Mouse (Mus musculus) thymus, postnatal 25 days (tissue): ENCODE data around the gene Sephs2.
"Not testable (repeated sequence)": the region's sequence is repeated elsewhere in the genome, so short reads cannot be mapped to it uniquely, and the experiment has no call there.

Experiments used
- DNase-seq: peaks from one replicate; pipeline ENCODE4 v3.0.0; 2022

Gene Sephs2

GRCm38 (mm10) chr7:127270256-127270655 lies 3.6 kb downstream of the Sephs2 start:
- no peak for DNase-seq

- no peak for DNase-seq
These were observed 10.3 kb downstream of the Sephs2 start for GRCm38 (mm10) chr7:127263526-127263925.

GRCm38 (mm10) chr7:127262218-127262961 lies 11.5 kb downstream of the Sephs2 start:
- no peak for DNase-seq

- peak; percentile 97 for DNase-seq
These were observed 13.3 kb downstream of the Sephs2 start, which contains the start of gene Dctpp1 for GRCm38 (mm10) chr7:127260309-127261111. Gene Dctpp1, minus strand, starts transcription at chr7:127260709.

GRCm38 (mm10) chr7:127259186-127259905 lies 14.5 kb downstream of the Sephs2 start:
- DNase-seq, result no peak

- DNase-seq, result no peak
These were observed 17.3 kb downstream of the Sephs2 start for GRCm38 (mm10) chr7:127256518-127256917.

GRCm38 (mm10) chr7:127255965-127256364 lies 17.9 kb downstream of the Sephs2 start:
- no peak for DNase-seq

GRCm38 (mm10) chr7:127255008-127255407 lies 18.8 kb downstream of the Sephs2 start:
- no peak for DNase-seq

- peak; percentile 94 for DNase-seq
These were observed 19.8 kb downstream of the Sephs2 start for GRCm38 (mm10) chr7:127253821-127254769.

- no peak for DNase-seq
These were observed 20.5 kb downstream of the Sephs2 start for GRCm38 (mm10) chr7:127253341-127253740.

GRCm38 (mm10) chr7:127252414-127252813 lies 21.4 kb downstream of the Sephs2 start:
- DNase-seq, result peak; percentile 58

- not testable (repeated sequence) for DNase-seq
These were observed 23.3 kb downstream of the Sephs2 start for GRCm38 (mm10) chr7:127250511-127250910.

GRCm38 (mm10) chr7:127244658-127245510 lies 29.0 kb downstream of the Sephs2 start:
- DNase-seq, result no peak

GRCm38 (mm10) chr7:127243870-127244657 lies 29.8 kb downstream of the Sephs2 start, which contains the start of gene Zfp771:
Gene Zfp771, plus strand, starts transcription at chr7:127244274.
- DNase-seq, result peak; percentile 95

GRCm38 (mm10) chr7:127243361-127243867 lies 30.4 kb downstream of the Sephs2 start:
- no peak for DNase-seq

GRCm38 (mm10) chr7:127234777-127235176 lies 39.1 kb downstream of the Sephs2 start:
- no peak for DNase-seq

- DNase-seq, result no peak
These were observed 40.1 kb downstream of the Sephs2 start for GRCm38 (mm10) chr7:127233765-127234164.

- DNase-seq, result no peak
These were observed 40.5 kb downstream of the Sephs2 start for GRCm38 (mm10) chr7:127233368-127233749.

- peak; percentile 88 for DNase-seq
These were observed 41.1 kb downstream of the Sephs2 start, which contains the start of the genes Zfp553 and Sept1 for GRCm38 (mm10) chr7:127232622-127233367. Gene Zfp553, plus strand, starts transcription at chr7:127233061. Gene Sept1, minus strand, starts transcription at chr7:127233130.
